Mouse (Mus musculus) midbrain, postnatal 0 days (tissue): ENCODE data around the gene Zfp605. TPM values are rescaled to one million over a fixed set of nuclear protein-coding genes. Genes with fewer than 3 reads are reported as not detected.

Experiments used
- ATAC-seq: fragments of 200-750 bp; cut with Nextera tagmentation; 2 replicates; pipeline ENCODE4 v1.8.0; 2017; ENCODE audit warnings: moderate number of reproducible peaks, mild to moderate bottlenecking, moderate TSS enrichment, moderate library complexity; ENCODE audit not compliant: low FRiP score
- DNase-seq: peaks from one replicate; pipeline ENCODE4 v3.0.0-alpha.2; 2015; ENCODE audit warnings: low spot score
- H3K27ac ChIP-seq: fragments of 300-500 bp; sonication (generic); 2 replicates; pipeline ENCODE4 v1.5.1; 2014; ENCODE audit warnings: low read depth, mild to moderate bottlenecking, low read length, mixed read lengths
- H3K27me3 ChIP-seq: fragments of 300-500 bp; sonication (generic); 2 replicates; pipeline ENCODE4 v1.6.1; 2014; ENCODE audit warnings: low read length, control low read depth, mixed read lengths; ENCODE audit not compliant: insufficient read depth
- H3K36me3 ChIP-seq: fragments of 300-500 bp; sonication (generic); 2 replicates; pipeline ENCODE4 v1.6.1; 2014; ENCODE audit warnings: low read length, control low read depth, mixed read lengths; ENCODE audit not compliant: insufficient read depth
- H3K4me1 ChIP-seq: fragments of 300-500 bp; sonication (generic); 2 replicates; pipeline ENCODE4 v1.6.1; 2014; ENCODE audit warnings: mild to moderate bottlenecking, control low read depth, antibody characterized with exemption, low read length, mixed read lengths; ENCODE audit not compliant: insufficient read depth
- H3K4me2 ChIP-seq: fragments of 300-500 bp; sonication (generic); 2 replicates; pipeline ENCODE4 v1.6.1; 2014; ENCODE audit warnings: low read depth, mild to moderate bottlenecking, low read length, mixed read lengths; ENCODE audit not compliant: poor library complexity, severe bottlenecking
- H3K4me3 ChIP-seq: fragments of 300-500 bp; sonication (generic); 2 replicates; pipeline ENCODE4 v1.5.1; 2014; ENCODE audit warnings: low read depth, mild to moderate bottlenecking, low read length, moderate library complexity
- H3K9ac ChIP-seq: fragments of 300-500 bp; sonication (generic); replicated peaks from 2 replicates; pipeline ENCODE4 v1.6.1; 2014; ENCODE audit warnings: mild to moderate bottlenecking, low read length, moderate library complexity, mixed read lengths; ENCODE audit not compliant: poor library complexity, severe bottlenecking
- H3K9me3 ChIP-seq: fragments of 300-500 bp; sonication (generic); 2 replicates; pipeline ENCODE4 v1.6.1; 2016; ENCODE audit warnings: low read length, control low read depth
- CTCF ChIP-seq: IDR thresholded peaks from 2 replicates; pipeline ENCODE4 v1.5.1; 2016; ENCODE audit warnings: antibody characterized with exemption, mild to moderate bottlenecking
- WGBS: fragments of 180-500 bp; shearing (Covaris S2); extraction: QIAGEN DNeasy Blood & Tissue Kit; methylation state at CpG from one replicate; pipeline ENCODE4 v1.1.7; 2014; 5-methylcytosine and 5-hydroxymethylcytosine counted together
- polyA plus RNA-seq: library from polyadenylated mRNA; unstranded; fragments of >200 nt; fragmentation: Nextera tagmentation; extraction: Ambion mirVana; gene quantifications from 2 replicates; pipeline ENCODE4 v1.2.1, GENCODE M21; 2015
- total RNA-seq: library from RNA; depleted of rRNA; stranded (reverse); fragments of >200 nt; gene quantifications from 2 replicates; pipeline ENCODE4 v1.2.3, GENCODE M21; 2014

Zfp605 gene
- total and polyA plus RNA-seq, 2 experiments from 2014 or later = 10.9 to 16.8 TPM

DNA sequence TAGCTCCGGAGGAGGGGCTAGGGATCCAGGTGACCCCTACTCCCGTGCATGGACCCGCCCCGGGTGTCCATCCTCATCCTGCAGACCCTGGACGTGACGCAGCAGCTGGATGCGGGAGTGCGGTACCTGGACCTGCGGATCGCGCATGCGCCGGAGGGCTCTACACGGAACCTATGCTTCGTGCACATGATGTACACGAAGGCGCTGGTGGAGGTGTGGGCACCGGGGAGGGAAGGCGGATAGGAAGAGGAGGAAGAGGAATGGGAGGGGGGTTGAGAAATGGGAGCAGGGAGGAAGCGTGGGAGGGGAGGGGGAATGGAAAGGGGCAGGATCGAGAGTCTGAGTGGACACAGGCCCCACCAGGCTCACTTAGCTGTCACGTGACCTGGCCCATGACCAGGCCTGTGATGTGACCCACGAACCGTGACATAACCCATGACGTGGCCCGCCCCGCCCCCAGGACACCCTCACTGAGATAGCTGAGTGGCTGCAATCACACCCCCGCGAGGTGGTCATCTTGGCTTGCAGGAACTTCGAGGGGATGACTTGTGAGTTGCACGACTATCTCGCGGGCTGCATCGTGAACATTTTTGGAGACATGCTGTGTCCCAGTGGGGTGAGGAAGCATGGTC is 8.1 kb upstream of the Zfp605 start:
- Histone ChIP-seq H3K27ac (peak overlapping the region; percentile 34; the same call in 1 of the 2 replicates), H3K9ac (peak overlapping the region; percentile 57), H3K4me2 (peak overlapping the region; percentile 77), H3K4me3 (peak overlapping the region; percentile 43), H3K36me3 (peaks cover 30% of the 10 kb centered on the region), H3K27me3 (no peaks in the 10 kb centered on the region), H3K4me1 (peaks cover 19% of the 10 kb centered on the region; the same call in 1 of the 2 replicates), H3K9me3 (no peaks in the 10 kb centered on the region)
- DNase-seq (peak; percentile 82), ATAC-seq (peak; percentile 73)
- WGBS = 19% methylated on average over 34 of the region's 34 CpGs
- TF ChIP-seq CTCF = no peak

DNA sequence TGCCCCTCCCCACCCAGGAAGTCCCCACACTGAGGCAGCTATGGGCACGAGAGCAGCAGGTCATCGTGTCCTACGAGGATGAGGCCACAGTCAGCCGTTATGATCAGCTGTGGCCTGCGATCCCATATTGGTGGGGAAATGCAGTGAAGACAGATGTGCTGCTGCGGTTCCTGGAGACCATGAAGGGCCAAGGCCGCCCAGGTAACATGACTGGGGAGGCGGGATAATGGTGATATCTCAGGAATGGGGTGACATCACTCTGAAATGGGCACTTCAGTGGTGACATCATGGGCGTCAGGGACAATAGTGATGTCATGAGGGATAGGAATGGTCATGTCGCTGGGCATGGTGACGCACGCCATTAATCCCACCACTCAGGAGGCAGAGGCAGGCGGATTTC is 7.5 kb upstream of the Zfp605 start:
- DNase-seq (no peak), ATAC-seq (no peak)
- no peak for TF ChIP-seq CTCF
- no peaks in the 10 kb centered on the region for H3K9me3 ChIP-seq
- peaks cover 21% of the 10 kb centered on the region; the same call in 1 of the 2 replicates for H3K4me1 ChIP-seq
- H3K27ac ChIP-seq = 0 out of 2 replicates have a peak overlapping the region, but pooled peaks have one; percentile 18
- 89% methylated on average over 13 of the region's 13 CpGs for WGBS
- H3K27me3 ChIP-seq = no peaks in the 10 kb centered on the region
- H3K36me3 ChIP-seq = peaks cover 30% of the 10 kb centered on the region
- H3K9ac ChIP-seq = no peak overlapping the region
- no peak overlapping the region for H3K4me3 ChIP-seq
- H3K4me2 ChIP-seq = no peak overlapping the region

DNA sequence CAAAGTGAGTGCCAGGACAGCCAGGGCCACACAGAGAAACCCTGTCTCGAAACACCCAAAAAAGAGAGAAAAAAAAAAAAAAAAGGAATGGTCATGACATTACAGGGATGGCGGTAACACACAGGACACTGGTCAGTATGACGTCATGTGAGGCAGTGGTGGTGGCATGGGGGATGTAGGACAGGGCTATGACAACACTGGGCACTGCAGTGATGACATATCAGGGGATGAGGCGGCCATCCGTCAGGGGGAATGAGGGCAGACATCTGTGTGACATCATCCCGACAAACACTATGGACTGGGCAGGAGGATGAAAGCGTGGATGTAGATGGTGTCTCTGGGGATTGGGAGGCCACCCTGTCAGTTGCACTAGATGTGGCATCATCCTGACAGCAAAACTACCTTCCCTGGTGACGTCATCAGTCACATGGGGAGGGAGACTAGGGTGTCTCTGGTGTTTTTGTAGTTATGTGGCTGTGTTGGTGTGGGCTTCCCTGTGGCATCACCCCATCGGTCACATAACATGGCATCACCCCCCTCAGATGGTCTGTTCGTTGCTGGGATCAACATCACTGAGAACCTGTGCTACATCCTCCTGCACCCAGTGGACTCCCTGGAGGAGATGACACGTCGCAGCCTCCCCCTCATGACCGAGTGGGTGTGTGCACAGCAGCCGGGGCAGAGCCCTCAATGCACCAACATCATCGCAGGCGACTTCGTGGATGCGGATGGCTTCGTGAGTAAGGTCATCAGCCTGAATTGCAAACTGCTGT is 6.9 kb upstream of the Zfp605 start:
- H3K36me3 ChIP-seq = peaks cover 30% of the 10 kb centered on the region
- no peak overlapping the region for H3K4me2 ChIP-seq
- no peaks in the 10 kb centered on the region for H3K27me3 ChIP-seq
- H3K4me1 ChIP-seq = peaks cover 21% of the 10 kb centered on the region; the same call in 1 of the 2 replicates
- no peak for TF ChIP-seq CTCF
- no peak overlapping the region for H3K4me3 ChIP-seq
- DNase-seq = no peak
- 97% methylated on average over 19 of the region's 19 CpGs for WGBS
- H3K9me3 ChIP-seq = no peaks in the 10 kb centered on the region
- ATAC-seq = no peak
- H3K9ac ChIP-seq = no peak overlapping the region
- H3K27ac ChIP-seq = no peak overlapping the region

DNA sequence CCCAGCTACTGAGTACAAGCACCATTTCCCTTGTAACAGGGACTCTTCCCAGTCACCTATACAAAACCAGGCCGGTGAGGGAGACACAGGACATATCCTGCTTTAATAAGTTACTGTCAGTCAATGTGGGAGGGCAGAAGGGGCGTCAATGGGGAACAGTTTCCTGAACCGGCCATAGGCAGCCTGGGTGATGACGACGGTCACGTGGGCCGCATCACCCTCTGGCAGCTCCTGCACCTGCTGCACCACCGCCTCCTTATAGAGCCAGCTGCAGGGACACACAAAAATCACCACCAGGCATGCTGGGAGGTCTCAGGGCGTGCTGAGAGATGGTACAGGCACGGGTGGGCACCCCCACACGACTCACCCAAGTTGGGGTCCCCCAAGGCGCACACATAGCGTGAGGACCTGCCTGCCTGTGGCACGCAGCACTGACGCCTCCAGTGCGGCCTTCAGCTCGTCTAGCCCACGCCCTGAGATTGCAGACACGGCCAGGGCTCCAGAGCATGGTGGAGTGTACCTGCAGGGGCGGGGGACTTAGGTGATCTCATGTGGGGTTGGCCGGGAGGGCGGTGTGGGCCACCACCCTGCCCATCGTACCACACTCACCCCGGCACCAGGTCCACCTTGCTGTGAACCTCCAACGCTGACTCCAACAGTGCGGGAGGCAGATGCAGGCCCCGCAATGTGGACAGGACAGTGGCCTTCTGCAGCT is 5.8 kb upstream of the Zfp605 start:
- no peak for TF ChIP-seq CTCF
- Histone ChIP-seq H3K27me3 (no peaks in the 10 kb centered on the region), H3K27ac (no peak overlapping the region), H3K4me2 (no peak overlapping the region), H3K4me3 (no peak overlapping the region), H3K36me3 (peaks cover 30% of the 10 kb centered on the region), H3K9me3 (no peaks in the 10 kb centered on the region), H3K4me1 (peaks cover 21% of the 10 kb centered on the region; the same call in 1 of the 2 replicates), H3K9ac (no peak overlapping the region)
- WGBS = 94% methylated on average over 27 of the region's 27 CpGs
- DNase-seq (no peak), ATAC-seq (no peak)

DNA sequence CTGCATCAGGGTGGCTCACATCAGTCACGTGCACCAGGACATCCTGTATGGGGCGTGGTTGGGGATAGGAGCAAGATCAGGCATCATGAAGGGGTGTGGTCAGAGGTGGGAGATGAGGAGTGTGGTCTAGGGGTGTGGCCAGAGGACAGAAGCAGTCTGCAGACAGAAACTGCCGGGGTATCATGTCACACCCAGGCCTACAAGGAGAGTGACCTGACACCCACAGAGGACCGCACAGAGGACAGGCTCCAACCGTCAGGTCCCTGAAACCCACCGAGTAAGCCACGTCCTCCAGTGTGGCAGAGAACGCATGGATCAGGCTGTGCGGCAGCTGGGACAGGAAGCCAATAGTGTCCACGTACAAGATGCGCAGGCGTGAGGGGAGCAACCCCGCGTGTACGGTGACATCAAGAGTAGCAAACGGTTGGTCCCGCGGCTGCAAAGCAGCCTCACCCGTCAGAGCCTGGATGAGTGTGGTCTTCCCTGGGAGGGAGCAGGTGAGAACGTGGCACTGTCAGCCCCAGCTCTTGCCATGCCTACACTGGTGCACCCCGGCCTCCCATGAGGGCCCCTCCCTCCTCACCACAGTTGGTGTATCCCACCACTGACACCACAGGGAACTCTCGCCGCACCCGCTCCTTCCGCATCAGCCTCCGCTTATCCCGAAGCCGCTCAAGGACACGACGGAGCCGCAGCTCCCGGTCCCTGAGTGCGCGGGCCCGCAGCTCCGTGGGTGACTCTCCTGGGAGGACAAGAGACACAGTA is 5.1 kb upstream of the Zfp605 start:
- 96% methylated on average over 36 of the region's 36 CpGs for WGBS
- ATAC-seq (no peak), DNase-seq (no peak)
- peaks cover 30% of the 10 kb centered on the region for H3K36me3 ChIP-seq
- no peak for TF ChIP-seq CTCF
- no peaks in the 10 kb centered on the region for H3K27me3 ChIP-seq
- no peaks in the 10 kb centered on the region for H3K9me3 ChIP-seq
- no peak overlapping the region for H3K4me2 ChIP-seq
- no peak overlapping the region for H3K9ac ChIP-seq
- no peak overlapping the region for H3K4me3 ChIP-seq
- peaks cover 21% of the 10 kb centered on the region; the same call in 1 of the 2 replicates for H3K4me1 ChIP-seq
- no peak overlapping the region for H3K27ac ChIP-seq
